Mouse (Mus musculus): ENCODE results near the gene Vmn1r61. TPM values are rescaled to one million over a fixed set of nuclear protein-coding genes. Genes with fewer than 3 reads are reported as not detected.

Vmn1r61 gene
- polyA plus RNA-seq (2017; shearing (Covaris generic)) = 0.05 TPM

GRCm38 (mm10) chr7:5613195-5613594 is at the start of gene Vmn1r61:
Vmn1r61 (minus strand) TSS chr7:5613295.

Other genes with a start within 250 kb of the Vmn1r61 start
- not detected for gene Vmn1r58, start 199.9 kb downstream of the Vmn1r61 start, polyA plus RNA-seq (2017; shearing (Covaris generic))
- 0.07 TPM for gene Vmn1r59, start 156.5 kb downstream of the Vmn1r61 start, polyA plus RNA-seq (2017; shearing (Covaris generic))
- not detected for gene Vmn2r28, start 119.3 kb downstream of the Vmn1r61 start, polyA plus RNA-seq (2017; shearing (Covaris generic))
- not detected for gene Vmn1r60, start 66.0 kb downstream of the Vmn1r61 start, polyA plus RNA-seq (2017; shearing (Covaris generic))
- gene Vmn1r62, start 60.3 kb upstream of the Vmn1r61 start, polyA plus RNA-seq (2017; shearing (Covaris generic)) = not detected
- not detected for gene Vmn1r63, start 192.2 kb upstream of the Vmn1r61 start, polyA plus RNA-seq (2017; shearing (Covaris generic))

Measured in CD4-positive, CD25-positive, alpha-beta regulatory T cell (primary cell).